Mouse (Mus musculus) left cerebral cortex, adult 2 months (tissue): ENCODE measurements at regions not wholly inside any gene's neighbourhood (a gene's known extent, or its start where the extent isn't known, plus 50 kb on each side); places are given as distances from the start of the nearest gene placed in this dataset.

Experiments used
- DNase-seq, 2 experiments: peaks; one replicate each; pipeline ENCODE4 v3.0.0; 2021 to 2022; ENCODE audit warnings: low spot score in 2 of 2, mixed read lengths in 1 of 2; ENCODE audit errors: extremely low spot score in 1 of 2
- H3K27ac ChIP-seq: fragments of 200-600 bp; 2 replicates; pipeline ENCODE4 v1.8.1; 2022
- H3K4me3 ChIP-seq: fragments of 200-600 bp; 2 replicates; pipeline ENCODE4 v1.8.1; 2022
- CTCF ChIP-seq: fragments of 200-600 bp; IDR thresholded peaks from 2 replicates; pipeline ENCODE4 v1.8.1; 2022; ENCODE audit warnings: antibody characterized with exemption, mild to moderate bottlenecking, moderate library complexity
- intact Hi-C: fragments of 180-260 bp; cut with DNase I; formaldehyde crosslinking; loops from one replicate; pipeline ENCODE4 v1.15.1; 2025

GRCm38 (mm10) chr13:71532796-71533351 is 430.6 kb downstream of the Irx1 start:
- TF ChIP-seq CTCF, result no peak
- no peak overlapping the region for H3K27ac ChIP-seq
- DNase-seq, result no peak
- intact Hi-C loops, result no loop called here
- no peak overlapping the region for H3K4me3 ChIP-seq

- no peak for TF ChIP-seq CTCF
- Histone ChIP-seq H3K4me3 (no peak overlapping the region), H3K27ac (no peak overlapping the region)
- DNase-seq, result no peak
- intact Hi-C loops, result no loop called here
Observed at GRCm38 (mm10) chr13:71529397-71530122, 434.0 kb downstream of the Irx1 start.

GRCm38 (mm10) chr13:71517776-71518175 is 445.7 kb downstream of the Irx1 start:
- H3K27ac ChIP-seq, result no peak overlapping the region
- intact Hi-C loops, result no loop called here
- H3K4me3 ChIP-seq, result no peak overlapping the region
- no peak for TF ChIP-seq CTCF
- no peak for DNase-seq

GRCm38 (mm10) chr13:71513204-71513603 is 450.3 kb downstream of the Irx1 start:
- H3K27ac ChIP-seq, result no peak overlapping the region
- no peak for TF ChIP-seq CTCF
- DNase-seq, result no peak
- intact Hi-C loops, result no loop called here
- no peak overlapping the region for H3K4me3 ChIP-seq

- TF ChIP-seq CTCF, result no peak
- intact Hi-C loops, result no loop called here
- DNase-seq, result no peak
- no peak overlapping the region for H3K27ac ChIP-seq
- no peak overlapping the region for H3K4me3 ChIP-seq
Observed at GRCm38 (mm10) chr13:71507956-71508401, 455.5 kb downstream of the Irx1 start.

- intact Hi-C loops, result no loop called here
- H3K4me3 ChIP-seq, result no peak overlapping the region
- H3K27ac ChIP-seq, result no peak overlapping the region
- TF ChIP-seq CTCF, result no peak
- peak in 1 of 2 experiments; percentile 17 for DNase-seq
Observed at GRCm38 (mm10) chr13:71507421-71507931, 456.0 kb downstream of the Irx1 start.

GRCm38 (mm10) chr13:71506777-71507176 is 456.7 kb downstream of the Irx1 start:
- DNase-seq, result no peak
- intact Hi-C loops, result no loop called here
- Histone ChIP-seq H3K4me3 (no peak overlapping the region), H3K27ac (no peak overlapping the region)
- no peak for TF ChIP-seq CTCF

- intact Hi-C loops, result no loop called here
Observed at GRCm38 (mm10) chr13:71489773-71490172, 473.8 kb downstream of the Irx1 start.

GRCm38 (mm10) chr13:71481205-71481604 is 482.3 kb downstream of the Irx1 start:
- DNase-seq, result no peak
- no peak overlapping the region for H3K27ac ChIP-seq
- intact Hi-C loops, result no loop called here
- no peak for TF ChIP-seq CTCF
- H3K4me3 ChIP-seq, result no peak overlapping the region

More at GRCm38 (mm10) chr13:71489773-71490172, 473.8 kb downstream of the Irx1 start:
- no peak for TF ChIP-seq CTCF
- Histone ChIP-seq H3K4me3 (no peak overlapping the region), H3K27ac (no peak overlapping the region)
- DNase-seq, result no peak

GRCm38 (mm10) chr13:71461552-71461951 is 502.0 kb downstream of the Irx1 start:
- no peak for TF ChIP-seq CTCF
- Histone ChIP-seq H3K27ac (no peak overlapping the region), H3K4me3 (no peak overlapping the region)
- no peak for DNase-seq
- intact Hi-C loops, result no loop called here

- DNase-seq, result no peak
- TF ChIP-seq CTCF, result no peak
- Histone ChIP-seq H3K4me3 (no peak overlapping the region), H3K27ac (no peak overlapping the region)
- intact Hi-C loops, result no loop called here
Observed at GRCm38 (mm10) chr13:71460607-71461006, 502.9 kb downstream of the Irx1 start.

GRCm38 (mm10) chr13:71460097-71460496 is 503.4 kb downstream of the Irx1 start:
- no peak for DNase-seq
- Histone ChIP-seq H3K4me3 (no peak overlapping the region), H3K27ac (no peak overlapping the region)
- TF ChIP-seq CTCF, result no peak
- intact Hi-C loops, result no loop called here
